Mouse (Mus musculus): ENCODE data around the gene Twf1.

GRCm38 (mm10) chr15:94634524-94634923 lies 44.8 kb upstream of the Twf1 start:
- TF ChIP-seq CTCF (IDR thresholded peaks at IDR 0.05; ENCODE audit: control insufficient read depth, insufficient read depth, insufficient replicate concordance, low read depth, low read length) (no peak), POLR2A (IDR thresholded peaks at IDR 0.05; ENCODE audit: control insufficient read depth, low read depth, low read length) (no peak)
